Mouse (Mus musculus) kidney, postnatal 10 days (tissue): ENCODE measurements at regions not wholly inside any gene's neighbourhood (a gene's known extent, or its start where the extent isn't known, plus 50 kb on each side); places are given as distances from the start of the nearest gene placed in this dataset.
"Not testable (repeated sequence)": the region's sequence is repeated elsewhere in the genome, so short reads cannot be mapped to it uniquely, and the experiment has no call there.

Source experiments
- DNase-seq: peaks from one replicate; pipeline ENCODE4 v3.0.0; 2021; ENCODE audit warnings: mixed read lengths

DNA sequence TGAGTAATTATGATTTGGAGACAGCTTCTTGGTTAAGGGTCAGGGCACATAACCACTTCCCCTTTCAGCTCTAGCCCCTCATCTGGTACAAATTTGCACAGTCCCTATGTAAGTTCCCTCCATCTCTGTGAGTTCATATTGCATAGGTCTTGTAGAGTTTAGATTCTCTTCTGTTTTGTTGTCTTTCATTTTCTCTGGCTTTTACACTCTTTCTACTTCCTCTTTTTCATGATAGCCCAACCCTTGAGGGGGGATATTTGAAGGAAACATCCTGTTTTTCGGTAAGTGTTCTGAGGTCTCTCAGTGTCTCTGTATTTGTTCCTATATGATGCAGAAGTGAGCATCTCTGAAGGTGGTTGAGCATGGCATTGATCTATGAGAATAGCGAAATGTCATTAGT is 515.7 kb upstream of the Stxbp6 start:
- DNase-seq: no peak

- DNase-seq: no peak
Observed at GRCm38 (mm10) chr12:45585763-45586162, 511.3 kb upstream of the Stxbp6 start.

DNA sequence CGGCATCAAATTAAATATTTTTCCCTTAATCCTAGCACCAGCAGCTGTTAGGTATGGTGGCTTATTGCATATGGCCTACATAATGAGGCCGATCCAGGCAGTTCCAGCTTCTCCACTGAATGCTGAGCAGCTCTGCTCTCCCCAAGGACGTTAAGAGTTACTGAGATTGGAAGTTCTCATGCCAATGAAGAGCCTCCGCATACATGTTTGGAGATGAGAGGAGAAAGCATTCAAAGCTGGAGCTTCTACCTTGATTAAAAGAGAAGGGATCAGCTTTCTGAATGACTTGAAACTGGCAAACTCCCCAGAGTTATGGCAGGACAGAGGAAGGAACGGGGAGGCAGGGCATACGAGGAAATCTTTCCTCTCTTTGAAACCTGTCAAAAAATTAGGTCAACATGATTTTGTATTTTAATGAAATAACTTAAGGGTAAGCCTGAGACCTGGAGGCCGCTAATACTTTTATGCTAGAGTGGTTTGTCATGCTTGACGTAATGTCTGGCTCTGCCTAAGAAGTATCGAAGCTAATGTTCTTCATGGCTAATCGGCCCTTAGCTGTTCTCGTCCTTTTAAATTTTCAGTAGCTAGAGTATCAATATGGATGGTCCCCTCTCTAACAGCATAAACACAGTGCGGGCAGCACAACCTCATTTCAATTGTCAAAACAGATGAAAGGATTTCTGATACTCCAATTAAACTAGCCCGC is 489.0 kb upstream of the Stxbp6 start:
- no peak for DNase-seq

GRCm38 (mm10) chr12:45562637-45563220 is 488.2 kb upstream of the Stxbp6 start:
- DNase-seq: no peak

GRCm38 (mm10) chr12:45561889-45562288 is 487.4 kb upstream of the Stxbp6 start:
- no peak for DNase-seq

- no peak for DNase-seq
Observed at GRCm38 (mm10) chr12:45561362-45561761, 486.9 kb upstream of the Stxbp6 start.

GRCm38 (mm10) chr12:45549906-45550305 is 475.4 kb upstream of the Stxbp6 start:
- DNase-seq: not testable (repeated sequence)

DNA sequence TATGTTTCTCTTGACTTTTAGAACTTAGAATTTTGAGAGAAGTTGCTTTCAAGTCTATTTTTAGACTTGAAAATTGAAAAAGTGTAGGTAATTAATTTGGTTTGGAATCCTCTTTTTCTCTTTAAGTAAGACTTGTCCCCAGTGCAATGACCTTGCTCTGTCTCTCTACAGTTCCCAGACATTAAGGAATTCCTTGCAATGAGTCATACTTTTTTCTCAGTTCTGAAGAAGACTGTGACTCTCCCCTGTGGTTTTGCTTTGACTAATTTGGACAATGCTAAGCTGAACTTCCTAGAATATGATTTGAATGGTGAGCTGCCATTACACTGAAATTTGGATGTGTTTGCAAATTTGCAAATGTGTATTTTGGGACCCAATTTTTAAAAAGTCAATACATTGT is 445.0 kb upstream of the Stxbp6 start:
- DNase-seq: no peak

- no peak for DNase-seq
Observed at GRCm38 (mm10) chr12:45514459-45514858, 439.9 kb upstream of the Stxbp6 start.

GRCm38 (mm10) chr12:45507400-45507982 is 433.0 kb upstream of the Stxbp6 start:
- DNase-seq: peak; percentile 9

GRCm38 (mm10) chr12:45499834-45500233 is 425.3 kb upstream of the Stxbp6 start:
- no peak for DNase-seq

- no peak for DNase-seq
Observed at GRCm38 (mm10) chr12:45498230-45498629, 423.7 kb upstream of the Stxbp6 start.

DNA sequence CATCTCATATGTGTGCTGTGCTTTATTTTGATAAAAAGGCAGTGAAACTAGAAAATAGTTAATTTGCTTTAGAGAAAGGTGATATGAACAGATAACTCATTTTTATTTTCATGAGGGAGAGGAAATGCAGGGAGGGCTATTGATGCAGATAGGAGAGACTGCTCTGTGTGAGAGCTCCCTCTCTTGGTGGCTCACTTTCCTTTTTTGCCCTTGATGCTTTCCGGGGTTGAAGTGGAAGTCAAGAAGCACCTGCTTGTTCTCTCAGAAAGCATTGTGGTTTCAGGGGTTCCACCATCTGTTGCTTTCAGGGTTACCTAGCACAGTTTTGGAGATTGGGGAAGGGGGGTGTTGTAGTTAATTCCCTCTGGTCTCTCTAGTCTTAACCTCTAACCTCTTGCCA is 414.5 kb upstream of the Stxbp6 start:
- no peak for DNase-seq

DNA sequence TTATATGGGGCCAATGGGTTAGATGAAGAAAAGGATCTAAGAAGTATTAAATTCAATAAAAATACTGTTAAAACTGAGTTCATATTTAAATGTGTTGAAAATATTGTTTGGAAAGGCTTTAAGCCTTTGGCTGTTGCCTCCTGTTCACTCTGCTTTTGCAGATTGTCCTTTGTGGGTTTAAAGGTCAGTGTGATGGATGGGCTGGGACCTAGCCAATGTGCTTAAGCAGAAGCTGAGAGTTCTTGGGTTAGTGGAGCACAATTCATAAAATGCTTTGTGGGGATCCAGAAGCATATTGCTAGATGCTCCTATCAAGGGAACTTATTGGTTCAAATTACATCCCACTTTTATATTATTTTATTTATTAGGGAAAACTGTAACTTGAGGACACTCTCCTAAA is 402.4 kb upstream of the Stxbp6 start:
- DNase-seq: peak; percentile 51

- DNase-seq: no peak
Observed at GRCm38 (mm10) chr12:45468093-45468492, 393.6 kb upstream of the Stxbp6 start.

DNA sequence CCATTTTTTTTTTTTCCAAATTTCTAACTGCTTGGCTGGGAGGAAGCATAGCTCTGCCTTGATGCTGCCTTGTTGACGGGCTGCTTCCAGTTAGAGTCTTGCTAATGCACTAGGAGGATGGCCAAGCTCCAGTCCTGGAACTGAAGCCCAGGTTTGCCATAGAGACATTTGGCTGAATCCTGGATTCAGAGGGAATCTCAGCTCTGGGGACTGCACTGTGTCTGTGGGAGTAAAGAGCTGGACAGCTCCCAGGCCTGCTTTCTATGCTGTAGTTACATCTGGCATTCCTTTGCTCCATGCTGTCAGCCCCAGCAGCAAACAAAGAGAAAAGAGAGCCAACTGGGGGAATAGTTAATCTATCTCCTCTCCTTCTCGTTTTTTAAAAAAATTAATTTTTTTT is 392.5 kb upstream of the Stxbp6 start:
- peak; percentile 57 for DNase-seq

GRCm38 (mm10) chr12:45466066-45466465 is 391.6 kb upstream of the Stxbp6 start:
- DNase-seq: peak; percentile 26

DNA sequence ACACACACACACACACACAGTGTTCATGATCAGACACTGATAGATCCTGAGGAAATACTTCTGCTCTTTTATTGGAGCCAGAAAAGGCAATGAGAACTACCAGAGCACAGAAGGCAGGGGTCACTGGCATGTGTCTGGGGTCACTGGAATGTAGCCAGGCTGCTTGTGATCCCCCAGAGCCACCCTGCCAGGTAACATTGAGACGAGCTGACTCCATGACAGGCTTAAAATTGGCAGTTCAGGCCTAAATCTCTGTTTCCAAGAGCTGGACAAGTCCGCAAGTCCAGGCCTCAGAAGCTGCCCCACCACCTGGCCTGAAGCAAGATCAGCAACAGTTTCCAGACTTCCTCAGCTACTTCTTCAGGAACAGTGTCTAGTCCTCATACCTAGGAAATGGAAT is 390.4 kb upstream of the Stxbp6 start:
- no peak for DNase-seq

DNA sequence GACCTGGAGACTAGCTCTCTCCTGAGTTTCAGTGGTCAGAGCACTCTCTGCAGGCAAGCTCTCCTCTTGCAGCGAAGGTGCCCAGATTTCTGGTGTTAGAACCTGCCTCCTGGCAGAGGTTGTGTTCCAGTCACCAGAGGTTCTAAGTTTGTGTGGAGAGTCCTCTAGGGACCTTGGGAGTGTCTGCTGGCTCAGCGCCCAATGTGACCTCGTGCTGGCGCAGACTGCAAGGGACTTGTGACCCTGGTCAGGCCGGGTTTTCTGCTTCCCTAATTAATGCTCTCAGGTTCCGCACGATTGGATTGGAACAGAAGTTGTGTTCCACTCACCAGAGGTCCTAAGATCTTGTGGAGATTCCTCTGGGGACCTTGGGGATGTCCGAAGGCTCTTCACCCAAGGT is 384.2 kb upstream of the Stxbp6 start:
- DNase-seq: peak; percentile 48

DNA sequence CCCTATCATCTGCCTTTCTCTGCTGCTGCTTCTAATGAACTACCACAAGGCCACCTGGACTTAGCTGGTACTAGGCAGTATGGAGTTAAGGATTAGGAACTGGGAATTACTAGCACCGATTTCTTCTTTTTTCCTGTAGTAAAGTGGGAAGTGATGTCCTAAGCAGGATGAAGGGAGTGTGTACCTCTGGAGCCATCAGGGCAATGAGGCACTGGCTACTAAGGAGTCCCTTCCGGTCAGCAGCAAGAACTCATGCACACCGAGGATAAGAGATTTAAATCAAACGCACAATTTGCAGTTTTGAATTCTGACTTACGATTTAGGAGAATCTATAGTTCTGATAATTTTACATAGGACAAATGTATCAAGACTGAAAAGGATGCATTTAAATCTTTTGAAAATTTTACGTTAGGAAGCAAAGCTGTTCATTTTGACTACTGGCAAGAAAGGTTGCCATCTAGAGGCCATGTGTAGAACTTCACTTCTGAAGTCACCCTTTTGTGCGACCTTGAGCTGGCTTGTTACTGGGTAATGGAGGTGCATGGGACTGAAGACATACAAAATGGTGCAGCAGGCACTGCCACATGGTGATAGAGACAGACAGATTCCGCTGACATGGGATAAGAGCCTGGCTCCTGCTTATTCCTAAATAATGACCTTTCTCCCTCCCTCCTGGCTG is 369.1 kb upstream of the Stxbp6 start:
- DNase-seq: peak; percentile 22

DNA sequence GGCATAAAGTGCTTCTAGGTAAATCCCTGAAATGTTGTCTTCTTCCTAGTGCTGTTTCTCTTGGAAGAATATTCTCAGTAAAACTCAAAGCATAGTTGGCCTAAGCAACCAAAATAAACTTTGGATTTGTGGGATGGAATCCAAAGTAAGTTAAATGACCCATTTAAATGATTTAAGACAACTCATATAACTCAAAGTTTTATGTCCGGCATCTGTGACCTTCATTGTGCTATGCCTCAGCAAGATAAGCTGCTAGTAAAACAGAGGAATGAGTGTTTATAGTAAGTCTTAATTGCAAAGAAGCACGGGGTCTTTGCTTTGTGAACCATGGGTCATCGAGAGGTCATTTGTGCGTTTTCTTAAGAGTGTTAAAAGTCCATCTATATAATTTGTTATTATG is 368.0 kb upstream of the Stxbp6 start:
- peak; percentile 30 for DNase-seq

DNA sequence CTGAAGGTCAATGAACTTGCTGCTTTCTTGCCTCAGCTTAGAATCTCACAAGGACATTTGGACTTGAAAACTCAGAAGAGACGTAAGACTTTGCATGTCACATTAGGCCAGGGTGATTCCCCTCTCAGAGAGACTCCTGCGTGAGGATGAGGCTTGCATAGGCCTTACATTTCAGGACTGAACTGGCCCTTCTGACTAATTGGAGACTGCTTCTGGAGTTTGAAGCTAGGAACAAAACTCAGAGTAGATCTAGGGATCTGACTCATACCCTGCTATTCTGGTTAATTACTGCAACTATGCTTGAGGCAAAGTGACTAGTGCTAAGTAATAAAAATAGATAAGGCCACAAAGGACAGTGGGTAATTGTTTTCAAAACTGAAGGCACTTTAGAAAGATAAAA is 365.2 kb upstream of the Stxbp6 start:
- no peak for DNase-seq

DNA sequence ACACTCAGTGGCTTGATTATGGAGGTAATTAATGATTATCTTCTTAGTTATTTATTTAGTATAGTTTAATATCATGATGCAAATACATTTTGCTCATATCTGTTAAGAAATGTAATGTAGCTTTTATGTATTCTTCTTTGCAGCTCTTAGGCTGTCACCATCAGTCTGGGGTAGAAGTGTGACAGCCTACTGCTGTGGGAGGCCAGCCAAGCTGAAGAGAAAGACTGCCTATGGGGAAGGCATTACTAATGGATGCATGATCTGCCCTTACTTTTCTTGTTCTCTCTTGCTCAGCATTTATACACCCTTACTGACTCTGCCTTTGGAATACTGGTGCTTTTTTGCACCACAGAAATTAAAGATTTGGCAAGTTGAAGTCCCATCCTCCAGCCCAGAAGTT is 362.8 kb upstream of the Stxbp6 start:
- DNase-seq: no peak

DNA sequence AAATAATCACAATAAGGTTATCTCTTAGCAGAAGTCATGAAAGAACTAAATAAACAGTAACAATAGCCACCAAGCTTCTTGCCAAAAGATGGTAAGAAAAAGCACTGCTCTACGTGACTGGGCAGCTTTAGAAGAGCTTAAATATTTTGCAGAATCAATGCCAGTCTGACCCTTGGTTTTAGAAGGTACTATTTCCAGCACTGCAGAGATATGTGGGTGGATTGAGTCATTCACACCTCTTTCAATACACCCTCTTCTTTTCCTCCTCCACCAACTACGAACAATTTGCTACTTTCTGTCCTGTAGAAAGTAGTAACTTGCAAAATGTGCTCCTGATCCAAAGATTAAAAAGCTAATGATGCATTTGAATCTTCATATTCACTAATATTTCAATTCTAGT is 324.9 kb upstream of the Stxbp6 start:
- DNase-seq: no peak
